Mouse (Mus musculus): ENCODE results near the gene Olfr1121.
"Not testable (repeated sequence)": the region's sequence is repeated elsewhere in the genome, so short reads cannot be mapped to it uniquely, and the experiment has no call there.

The Olfr1121 gene

DNA sequence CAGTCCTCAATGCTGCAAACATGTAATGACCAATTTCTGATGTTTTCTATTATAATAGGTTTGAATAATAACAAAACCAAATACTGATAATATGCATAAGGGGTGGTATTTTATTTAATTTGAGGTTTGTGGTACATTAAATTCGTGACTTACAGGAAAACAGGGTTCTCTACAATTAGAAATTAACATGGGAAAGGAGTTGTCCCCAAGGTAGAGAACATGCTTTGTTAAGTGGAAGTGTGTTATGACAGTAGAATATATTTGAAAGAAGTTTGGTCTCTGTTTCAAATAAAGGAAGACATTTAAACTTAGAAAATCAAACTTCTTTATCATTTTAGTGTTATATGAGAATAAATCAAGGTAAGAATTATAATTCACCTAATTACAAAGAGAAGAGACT is at the start of gene Olfr1121:
Gene Olfr1121 (plus strand): TSS at position 301 of the 400 bp plus-strand sequence.
- no peak for DNase-seq

DNA sequence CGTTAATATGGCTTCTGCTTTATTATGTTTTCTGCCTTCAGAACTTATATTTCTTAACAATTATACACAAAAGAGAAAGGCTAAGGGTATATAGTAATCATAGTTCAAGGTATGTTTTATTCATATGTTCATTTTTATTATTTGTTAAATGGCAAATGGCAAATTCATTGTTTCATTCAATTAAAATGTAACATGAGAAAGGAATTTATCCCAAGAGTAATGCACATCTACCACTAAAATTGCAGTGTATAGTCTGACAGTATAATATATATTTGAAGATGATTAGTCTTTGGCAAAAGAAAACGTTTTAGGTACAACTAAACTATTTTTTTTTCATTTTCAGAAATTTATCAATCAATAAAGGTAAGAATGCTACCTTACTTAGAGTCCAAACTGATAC is 15.2 kb upstream of the Olfr1121 start, which contains the start of gene Olfr1120:
Gene Olfr1120 (plus strand): TSS at position 301 of the 400 bp plus-strand sequence.
- no peak for DNase-seq

DNA sequence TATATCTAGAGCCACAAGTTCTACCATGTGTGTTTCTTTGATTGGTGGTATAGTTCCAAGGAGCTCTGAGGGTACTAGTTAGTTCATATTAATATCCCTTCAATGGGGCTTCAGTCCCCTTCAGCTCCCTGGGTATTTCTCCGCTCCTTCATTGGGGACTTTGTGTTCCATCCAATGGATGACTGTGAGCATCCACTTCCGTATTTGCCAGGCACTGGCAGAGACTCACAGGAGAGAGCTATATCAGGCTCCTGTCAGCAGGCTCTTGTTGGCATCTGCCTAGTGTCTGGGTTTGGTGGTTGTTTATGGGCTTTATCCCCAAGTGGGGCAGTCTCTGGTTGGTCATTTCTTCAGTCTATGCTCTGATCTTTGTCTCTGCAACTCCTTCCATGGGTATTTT is 9.6 kb upstream of the Olfr1121 start:
- not testable (repeated sequence) for DNase-seq

DNA sequence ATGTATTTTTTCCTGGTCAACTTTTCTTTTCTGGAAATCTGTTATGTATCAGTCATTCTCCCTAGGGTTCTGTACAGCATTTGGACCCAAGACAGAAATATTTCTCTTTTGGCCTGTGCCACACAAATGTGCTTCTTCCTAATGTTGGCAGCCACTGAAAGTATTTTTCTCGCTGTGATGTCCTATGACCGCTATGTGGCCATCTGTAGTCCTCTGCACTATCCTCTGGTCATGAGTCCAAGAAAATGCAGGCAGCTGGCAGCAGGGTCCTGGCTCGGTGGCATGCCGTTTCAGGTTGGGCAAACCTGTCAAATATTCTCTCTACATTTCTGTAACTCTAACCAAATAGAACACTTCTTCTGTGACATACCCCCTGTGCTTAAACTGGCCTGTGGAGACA is 2.0 kb downstream of the Olfr1121 start:
- no peak for DNase-seq

DNA sequence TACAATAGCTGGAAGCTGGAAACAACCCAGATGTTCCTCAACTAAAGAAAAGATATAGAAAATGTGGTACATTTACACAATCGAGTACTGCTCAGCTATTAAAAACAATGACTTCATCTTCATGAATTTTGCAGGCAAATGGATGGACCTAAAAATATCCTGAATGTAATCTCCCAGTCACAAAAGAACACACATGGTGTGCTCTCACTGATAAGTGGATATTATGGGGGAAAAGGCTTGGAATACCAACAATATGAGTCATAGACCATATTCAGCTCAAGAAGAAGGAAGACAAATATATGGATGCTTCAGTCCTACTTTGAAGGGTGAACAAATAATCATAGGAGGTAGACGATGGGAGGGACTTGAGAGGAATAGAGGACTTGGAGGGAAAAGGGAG is 14.2 kb downstream of the Olfr1121 start:
- no peak for DNase-seq

DNA sequence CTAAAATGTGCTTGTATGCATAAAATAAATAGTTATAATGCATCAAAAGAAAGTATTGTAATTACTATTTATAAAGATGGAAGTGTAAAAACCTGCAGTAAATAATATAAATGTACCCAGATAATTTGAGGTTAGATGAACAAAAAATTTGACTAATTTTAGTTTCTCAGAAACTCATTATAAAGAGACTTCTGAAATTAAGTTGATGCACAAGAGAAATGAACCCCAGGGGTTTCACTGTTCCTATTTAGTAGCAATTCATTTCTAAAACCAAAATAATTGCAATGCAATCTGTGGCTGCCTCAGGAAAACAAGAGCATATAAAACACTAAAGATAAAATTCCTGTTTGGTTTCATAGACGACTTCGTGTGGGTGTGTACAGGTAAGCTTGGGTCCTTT is 15.9 kb downstream of the Olfr1121 start, which contains the start of gene Olfr1122:
Gene Olfr1122 (plus strand): TSS at position 301 of the 400 bp plus-strand sequence.
- DNase-seq: no peak

DNA sequence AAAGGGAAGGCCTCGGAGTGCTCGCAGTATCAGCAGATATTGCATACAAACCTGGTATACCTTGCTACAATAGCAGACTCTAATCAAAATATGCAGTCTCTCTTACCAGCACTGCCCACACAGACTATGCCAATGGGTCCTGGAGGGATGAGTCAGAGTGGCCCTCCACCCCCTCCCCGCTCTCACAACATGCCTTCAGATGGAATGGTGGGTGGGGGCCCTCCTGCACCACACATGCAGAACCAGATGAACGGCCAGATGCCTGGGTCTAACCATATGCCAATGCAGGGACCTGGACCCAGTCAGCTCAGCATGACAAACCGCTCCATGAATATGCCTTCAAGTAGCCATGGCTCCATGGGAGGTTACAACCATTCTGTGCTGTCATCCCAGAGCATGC is 23.9 kb downstream of the Olfr1121 start:
- DNase-seq: not testable (repeated sequence)

DNA sequence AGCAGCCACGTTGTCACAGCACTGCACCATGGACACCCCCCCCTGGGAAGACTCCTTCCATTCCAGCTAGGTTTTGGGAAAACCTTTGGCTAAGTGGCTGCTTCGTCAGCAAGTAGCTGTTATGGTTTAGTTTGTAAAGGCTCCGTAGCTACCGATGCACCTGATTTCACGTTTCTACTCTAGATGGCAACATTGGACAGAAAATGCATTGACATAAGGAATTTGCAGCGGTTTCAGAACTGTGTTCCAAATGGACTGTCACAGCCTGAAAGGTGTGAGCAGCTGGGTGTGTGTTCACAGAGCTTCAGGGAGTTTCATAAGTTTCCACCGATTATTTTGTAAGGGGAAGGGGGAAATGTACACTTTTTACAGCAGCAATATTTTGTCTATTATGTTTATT is 25.0 kb downstream of the Olfr1121 start:
- not testable (repeated sequence) for DNase-seq

DNA sequence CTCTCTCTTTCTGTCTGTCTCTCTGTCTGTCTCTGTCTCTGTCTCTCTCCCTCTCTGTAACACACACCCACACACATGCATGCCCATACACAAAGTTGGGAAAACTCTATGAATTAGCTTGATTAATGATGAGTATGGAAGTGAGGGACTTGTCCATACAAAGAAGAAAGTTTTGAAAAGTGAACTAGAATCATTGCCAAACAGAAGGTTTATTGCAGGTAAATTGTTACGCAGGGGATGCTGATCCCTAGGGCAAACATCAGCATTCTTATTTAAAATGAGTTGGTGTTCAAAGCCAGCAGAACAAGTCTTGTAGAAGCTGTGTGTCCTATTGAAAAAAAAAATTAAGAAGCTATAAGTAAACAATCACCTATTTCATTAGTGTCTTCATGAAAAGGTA is 46.6 kb downstream of the Olfr1121 start, which contains the start of gene Olfr1123:
Gene Olfr1123 (plus strand): TSS at position 301 of the 400 bp plus-strand sequence.
- DNase-seq: no peak
